Mouse (Mus musculus): ENCODE results near the gene Ptrh2. TPM values are rescaled to one million over a fixed set of nuclear protein-coding genes. Genes with fewer than 3 reads are reported as not detected.

Ptrh2 gene
- polyA plus RNA-seq, 1 experiment = 15.8 TPM

DNA sequence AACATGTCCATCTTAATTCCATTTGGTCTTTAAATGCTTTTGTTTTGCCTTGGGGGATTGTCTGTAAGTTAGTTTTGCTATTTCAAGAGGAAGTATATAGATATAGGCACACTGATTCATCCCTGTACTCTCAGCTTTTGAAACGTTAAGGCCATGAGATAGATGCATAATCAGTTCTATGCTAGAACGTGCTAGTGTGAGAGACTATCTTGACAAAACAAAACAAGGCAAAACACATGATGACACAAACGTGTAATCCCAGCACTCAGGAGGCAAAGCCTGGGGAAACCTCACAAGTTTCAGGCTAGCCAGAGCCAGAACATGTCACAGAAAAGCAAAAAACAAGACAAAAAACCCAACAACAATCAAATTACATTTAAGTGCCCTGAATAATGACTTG lies 11.0 kb upstream of the Ptrh2 start:
- Histone ChIP-seq H3K4me3 (ENCODE audit: low read depth, low read length) (no peak overlapping the region), H3K27me3 (ENCODE audit: control insufficient read depth, insufficient read depth, low read length, poor library complexity, severe bottlenecking) (no peaks in the 10 kb centered on the region), H3K36me3 (ENCODE audit: control insufficient read depth, insufficient read depth, low read length, poor library complexity, severe bottlenecking) (no peaks in the 10 kb centered on the region), H3K9ac (ENCODE audit: low read depth, poor library complexity, severe bottlenecking) (no peak overlapping the region), H3K4me1 (ENCODE audit: control insufficient read depth, insufficient read depth, low read length) (no peaks in the 10 kb centered on the region), H3K27ac (ENCODE audit: insufficient read depth, low read length) (no peak overlapping the region), H3K9me3 (replicated peaks; ENCODE audit: control insufficient read depth, insufficient read depth, low read length, poor library complexity, severe bottlenecking) (no peaks in the 10 kb centered on the region)
- TF ChIP-seq CTCF (IDR thresholded peaks at IDR 0.05; ENCODE audit: low read depth, low read length) (no peak), POLR2A (IDR thresholded peaks at IDR 0.05; ENCODE audit: insufficient read depth, low read length) (no peak), EP300 (IDR thresholded peaks at IDR 0.05; ENCODE audit: insufficient read depth, low read depth, low read length) (no peak)

- Histone ChIP-seq H3K27ac (ENCODE audit: insufficient read depth, low read length) (no peak overlapping the region), H3K9me3 (replicated peaks; ENCODE audit: control insufficient read depth, insufficient read depth, low read length, poor library complexity, severe bottlenecking) (no peaks in the 10 kb centered on the region), H3K4me1 (ENCODE audit: control insufficient read depth, insufficient read depth, low read length) (no peaks in the 10 kb centered on the region), H3K4me3 (ENCODE audit: low read depth, low read length) (no peak overlapping the region), H3K9ac (ENCODE audit: low read depth, poor library complexity, severe bottlenecking) (no peak overlapping the region), H3K27me3 (ENCODE audit: control insufficient read depth, insufficient read depth, low read length, poor library complexity, severe bottlenecking) (no peaks in the 10 kb centered on the region), H3K36me3 (ENCODE audit: control insufficient read depth, insufficient read depth, low read length, poor library complexity, severe bottlenecking) (no peaks in the 10 kb centered on the region)
- no peak for TF ChIP-seq POLR2A (IDR thresholded peaks at IDR 0.05; ENCODE audit: insufficient read depth, low read length)
- TF ChIP-seq CTCF (IDR thresholded peaks at IDR 0.05; ENCODE audit: low read depth, low read length) = no peak
- TF ChIP-seq EP300 (IDR thresholded peaks at IDR 0.05; ENCODE audit: insufficient read depth, low read depth, low read length) = no peak
Observed at GRCm38 (mm10) chr11:86675520-86675919, 8.3 kb upstream of the Ptrh2 start.

- Histone ChIP-seq H3K27me3 (ENCODE audit: control insufficient read depth, insufficient read depth, low read length, poor library complexity, severe bottlenecking) (no peaks in the 10 kb centered on the region), H3K4me3 (ENCODE audit: low read depth, low read length) (no peak overlapping the region), H3K36me3 (ENCODE audit: control insufficient read depth, insufficient read depth, low read length, poor library complexity, severe bottlenecking) (no peaks in the 10 kb centered on the region), H3K9ac (ENCODE audit: low read depth, poor library complexity, severe bottlenecking) (no peak overlapping the region), H3K4me1 (ENCODE audit: control insufficient read depth, insufficient read depth, low read length) (no peaks in the 10 kb centered on the region), H3K9me3 (replicated peaks; ENCODE audit: control insufficient read depth, insufficient read depth, low read length, poor library complexity, severe bottlenecking) (no peaks in the 10 kb centered on the region), H3K27ac (ENCODE audit: insufficient read depth, low read length) (no peak overlapping the region)
- TF ChIP-seq POLR2A (IDR thresholded peaks at IDR 0.05; ENCODE audit: insufficient read depth, low read length) (no peak), EP300 (IDR thresholded peaks at IDR 0.05; ENCODE audit: insufficient read depth, low read depth, low read length) (no peak), CTCF (IDR thresholded peaks at IDR 0.05; ENCODE audit: low read depth, low read length) (no peak)
Observed at GRCm38 (mm10) chr11:86678957-86679356, 4.8 kb upstream of the Ptrh2 start.

- Histone ChIP-seq H3K4me1 (ENCODE audit: control insufficient read depth, insufficient read depth, low read length) (no peaks in the 10 kb centered on the region), H3K27me3 (ENCODE audit: control insufficient read depth, insufficient read depth, low read length, poor library complexity, severe bottlenecking) (no peaks in the 10 kb centered on the region), H3K27ac (ENCODE audit: insufficient read depth, low read length) (no peak overlapping the region), H3K9me3 (replicated peaks; ENCODE audit: control insufficient read depth, insufficient read depth, low read length, poor library complexity, severe bottlenecking) (no peaks in the 10 kb centered on the region), H3K4me3 (ENCODE audit: low read depth, low read length) (no peak overlapping the region), H3K36me3 (ENCODE audit: control insufficient read depth, insufficient read depth, low read length, poor library complexity, severe bottlenecking) (no peaks in the 10 kb centered on the region; the same call in 1 of the 2 replicates), H3K9ac (ENCODE audit: low read depth, poor library complexity, severe bottlenecking) (no peak overlapping the region)
- TF ChIP-seq POLR2A (IDR thresholded peaks at IDR 0.05; ENCODE audit: insufficient read depth, low read length) (no peak), EP300 (IDR thresholded peaks at IDR 0.05; ENCODE audit: insufficient read depth, low read depth, low read length) (no peak), CTCF (IDR thresholded peaks at IDR 0.05; ENCODE audit: low read depth, low read length) (no peak)
Observed at GRCm38 (mm10) chr11:86680729-86681128, 3.1 kb upstream of the Ptrh2 start.

- Histone ChIP-seq H3K4me3 (ENCODE audit: low read depth, low read length) (no peak overlapping the region), H3K9ac (ENCODE audit: low read depth, poor library complexity, severe bottlenecking) (no peak overlapping the region), H3K36me3 (ENCODE audit: control insufficient read depth, insufficient read depth, low read length, poor library complexity, severe bottlenecking) (peaks cover 2% of the 10 kb centered on the region; the same call in 1 of the 2 replicates), H3K9me3 (replicated peaks; ENCODE audit: control insufficient read depth, insufficient read depth, low read length, poor library complexity, severe bottlenecking) (no peaks in the 10 kb centered on the region), H3K4me1 (ENCODE audit: control insufficient read depth, insufficient read depth, low read length) (no peaks in the 10 kb centered on the region), H3K27ac (ENCODE audit: insufficient read depth, low read length) (no peak overlapping the region), H3K27me3 (ENCODE audit: control insufficient read depth, insufficient read depth, low read length, poor library complexity, severe bottlenecking) (no peaks in the 10 kb centered on the region)
- TF ChIP-seq EP300 (IDR thresholded peaks at IDR 0.05; ENCODE audit: insufficient read depth, low read depth, low read length) (no peak), CTCF (IDR thresholded peaks at IDR 0.05; ENCODE audit: low read depth, low read length) (no peak), POLR2A (IDR thresholded peaks at IDR 0.05; ENCODE audit: insufficient read depth, low read length) (no peak)
Observed at GRCm38 (mm10) chr11:86681423-86681822, 2.4 kb upstream of the Ptrh2 start.

GRCm38 (mm10) chr11:86682861-86683260 lies 924 bp upstream of the Ptrh2 start:
- Histone ChIP-seq H3K4me1 (ENCODE audit: control insufficient read depth, insufficient read depth, low read length) (no peaks in the 10 kb centered on the region), H3K9ac (ENCODE audit: low read depth, poor library complexity, severe bottlenecking) (peak overlapping the region; percentile 92), H3K4me3 (ENCODE audit: low read depth, low read length) (peak overlapping the region; percentile 99), H3K27ac (ENCODE audit: insufficient read depth, low read length) (no peak overlapping the region), H3K36me3 (ENCODE audit: control insufficient read depth, insufficient read depth, low read length, poor library complexity, severe bottlenecking) (peaks cover 9% of the 10 kb centered on the region; the same call in 1 of the 2 replicates), H3K27me3 (ENCODE audit: control insufficient read depth, insufficient read depth, low read length, poor library complexity, severe bottlenecking) (no peaks in the 10 kb centered on the region), H3K9me3 (replicated peaks; ENCODE audit: control insufficient read depth, insufficient read depth, low read length, poor library complexity, severe bottlenecking) (no peaks in the 10 kb centered on the region)
- TF ChIP-seq EP300 (IDR thresholded peaks at IDR 0.05; ENCODE audit: insufficient read depth, low read depth, low read length) (no peak), POLR2A (IDR thresholded peaks at IDR 0.05; ENCODE audit: insufficient read depth, low read length) (no peak), CTCF (IDR thresholded peaks at IDR 0.05; ENCODE audit: low read depth, low read length) (no peak)
